Mouse (Mus musculus): ENCODE results near the gene Tbc1d23.

DNA sequence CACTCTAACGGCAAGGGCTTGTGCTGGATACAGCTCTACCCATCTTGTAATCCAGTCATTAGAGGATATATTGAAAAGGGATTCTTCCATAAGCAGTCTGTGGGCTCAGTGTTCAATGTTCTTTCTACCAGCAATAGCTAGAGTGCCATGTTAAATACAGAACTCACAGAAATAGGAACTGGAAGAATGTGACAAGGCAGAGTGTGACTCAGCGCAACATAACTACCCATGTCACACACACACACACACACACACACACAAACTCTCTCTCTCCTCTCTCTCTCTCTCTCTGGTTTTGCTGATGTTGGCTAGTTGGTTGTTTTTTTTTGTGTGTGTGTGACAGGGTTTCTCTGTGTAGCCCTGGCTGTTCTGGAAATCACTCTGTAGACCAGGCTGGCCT, 20.3 kb downstream of the Tbc1d23 start:
- no peak for TF ChIP-seq GATA1 (IDR thresholded peaks at IDR 0.05; ENCODE audit: low read length)
- TF ChIP-seq TAL1 (IDR thresholded peaks at IDR 0.05; ENCODE audit: low read length), result no peak

Data from erythroblast, embryonic 14.5 days (primary cell).